Mouse (Mus musculus) lung, postnatal 0 days (tissue): ENCODE data around the gene Gpr89.

ENCODE experiments used
- CTCF ChIP-seq: IDR thresholded peaks from 2 replicates; pipeline ENCODE4 v1.5.1; 2016; ENCODE audit warnings: antibody characterized with exemption, mild to moderate bottlenecking
- EP300 ChIP-seq: IDR thresholded peaks from 2 replicates; pipeline ENCODE4 v1.6.1; 2016; ENCODE audit warnings: antibody characterized with exemption, mild to moderate bottlenecking, control low read depth

- TF ChIP-seq CTCF (no peak), EP300 (no peak)
These were observed 81.4 kb downstream of the Gpr89 start for GRCm38 (mm10) chr3:96823701-96824100.
